Mouse (Mus musculus) stomach, embryonic 16.5 days (tissue): Measurements from ENCODE around the gene Olig2. TPM values are rescaled to one million over a fixed set of nuclear protein-coding genes. Genes with fewer than 3 reads are reported as not detected.

ENCODE experiments used
- ATAC-seq: fragments of 200-750 bp; cut with Nextera tagmentation; 2 replicates; pipeline ENCODE4 v1.8.0; 2017; ENCODE audit warnings: moderate number of reproducible peaks, moderate TSS enrichment; ENCODE audit not compliant: insufficient read depth, low FRiP score
- H3K27ac ChIP-seq: fragments of 300-500 bp; sonication (generic); 2 replicates; pipeline ENCODE4 v1.5.1; 2014; ENCODE audit warnings: low read length
- H3K27me3 ChIP-seq: fragments of 300-500 bp; sonication (generic); 2 replicates; pipeline ENCODE4 v1.6.1; 2014; ENCODE audit warnings: low read length, control low read depth, mixed read lengths; ENCODE audit not compliant: control insufficient read depth, insufficient read depth
- H3K36me3 ChIP-seq: fragments of 300-500 bp; sonication (generic); 2 replicates; pipeline ENCODE4 v1.6.1; 2014; ENCODE audit warnings: low read length; ENCODE audit not compliant: control insufficient read depth, insufficient read depth
- H3K4me1 ChIP-seq: fragments of 300-500 bp; sonication (generic); 2 replicates; pipeline ENCODE4 v1.6.1; 2014; ENCODE audit warnings: low read length, control low read depth, mixed read lengths; ENCODE audit not compliant: control insufficient read depth, insufficient read depth
- H3K4me2 ChIP-seq: fragments of 300-500 bp; sonication (generic); 2 replicates; pipeline ENCODE4 v1.6.1; 2014; ENCODE audit warnings: low read depth, low read length, mixed read lengths
- H3K4me3 ChIP-seq: fragments of 300-500 bp; sonication (generic); replicated peaks from 2 replicates; pipeline ENCODE4 v1.5.1; 2014; ENCODE audit warnings: mild to moderate bottlenecking, low read length
- H3K9ac ChIP-seq: fragments of 300-500 bp; sonication (generic); 2 replicates; pipeline ENCODE4 v1.6.1; 2014; ENCODE audit warnings: low read length
- H3K9me3 ChIP-seq: fragments of 300-500 bp; sonication (generic); replicated peaks from 2 replicates; pipeline ENCODE4 v1.6.1; 2016; ENCODE audit warnings: low read length, control low read depth; ENCODE audit not compliant: control insufficient read depth
- WGBS: fragments of 180-500 bp; shearing (Covaris S2); extraction: QIAGEN DNeasy Blood & Tissue Kit; methylation state at CpG from one replicate; pipeline ENCODE4 v1.1.7; 2014; 5-methylcytosine and 5-hydroxymethylcytosine counted together
- polyA plus RNA-seq: library from polyadenylated mRNA; unstranded; fragments of >200 nt; fragmentation: Nextera tagmentation; extraction: Ambion mirVana; gene quantifications from 2 replicates; pipeline ENCODE4 v1.2.1, GENCODE M21; 2015

The Olig2 gene
- polyA plus RNA-seq, 1 experiment from 2014 or later = not detected

DNA sequence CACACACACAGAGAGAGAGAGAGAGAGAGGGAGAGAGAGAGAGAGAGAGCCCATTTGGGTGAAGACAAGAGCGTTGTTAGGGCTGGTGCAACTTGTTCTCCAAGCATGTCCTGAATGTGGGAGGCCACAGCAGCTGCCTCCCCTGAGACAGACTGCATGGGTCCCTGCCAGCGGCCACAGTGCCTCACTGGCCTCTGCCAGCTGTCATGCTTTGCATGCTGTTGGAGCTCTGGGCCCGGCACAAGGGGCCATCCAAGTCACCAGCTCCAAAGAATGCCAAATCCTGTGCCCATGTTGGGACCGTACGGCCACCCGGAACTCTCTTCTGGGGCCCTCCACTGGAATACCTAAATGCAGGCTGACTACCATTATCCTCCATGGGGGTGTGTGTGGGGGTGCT is 40.7 kb downstream of the Olig2 start:
- ATAC-seq = no peak
- WGBS = 83% methylated on average over 6 of the region's 6 CpGs
- H3K4me2 ChIP-seq = no peak overlapping the region
- H3K27me3 ChIP-seq = peaks cover 52% of the 10 kb centered on the region
- no peak overlapping the region for H3K27ac ChIP-seq
- no peaks in the 10 kb centered on the region for H3K36me3 ChIP-seq
- no peaks in the 10 kb centered on the region; the same call in none of the 2 replicates for H3K4me1 ChIP-seq
- H3K9ac ChIP-seq = no peak overlapping the region
- no peaks in the 10 kb centered on the region for H3K9me3 ChIP-seq
- H3K4me3 ChIP-seq = no peak overlapping the region

GRCm38 (mm10) chr16:91268724-91269452 is 43.6 kb downstream of the Olig2 start:
- Histone ChIP-seq H3K4me2 (peak overlapping the region; percentile 59), H3K27ac (no peak overlapping the region), H3K36me3 (no peaks in the 10 kb centered on the region), H3K4me3 (peak overlapping the region; percentile 41), H3K9me3 (no peaks in the 10 kb centered on the region), H3K9ac (no peak overlapping the region), H3K27me3 (peaks cover 80% of the 10 kb centered on the region), H3K4me1 (no peaks in the 10 kb centered on the region; the same call in none of the 2 replicates)
- WGBS = 9% methylated on average over 13 of the region's 13 CpGs
- peak; percentile 45; the same call in 1 of the 2 replicates for ATAC-seq

DNA sequence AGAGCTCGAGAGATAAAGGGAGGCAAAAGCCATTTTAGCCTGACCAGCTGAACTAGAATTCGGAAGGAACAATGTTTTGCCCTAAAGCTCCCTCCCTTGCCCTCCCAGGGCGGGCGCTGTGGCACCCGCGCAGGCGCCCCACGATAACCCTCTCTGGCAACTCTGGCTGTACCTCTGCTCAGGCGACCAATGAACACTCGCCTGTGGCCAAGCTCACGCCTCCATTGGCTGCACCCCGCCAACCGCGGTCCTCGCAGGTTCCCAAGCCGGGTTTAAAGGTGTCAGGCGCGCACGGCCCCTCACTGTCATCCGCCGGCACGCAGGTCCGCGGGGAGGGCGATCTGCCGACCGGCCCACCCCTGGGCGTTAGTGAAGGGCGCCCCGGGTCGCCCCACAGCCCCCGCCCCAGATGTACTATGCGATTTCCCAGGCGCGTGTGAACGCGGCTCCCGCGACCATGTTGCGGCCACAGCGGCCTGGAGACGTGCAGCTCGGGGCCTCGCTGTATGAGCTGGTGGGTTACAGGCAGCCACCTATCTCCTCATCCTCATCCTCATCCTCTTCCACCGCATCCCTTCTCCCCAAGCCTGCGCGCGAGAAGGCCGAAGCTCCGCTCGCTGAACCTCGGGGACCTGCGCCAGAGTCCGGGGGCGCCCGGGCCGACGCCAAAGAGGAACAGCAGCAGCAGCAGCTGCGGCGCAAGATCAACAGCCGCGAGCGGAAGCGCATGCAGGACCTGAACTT is 44.4 kb downstream of the Olig2 start, which contains the start of gene Olig1:
Gene Olig1, plus strand, starts transcription at position 305 of the 744 bp plus-strand sequence.
- ATAC-seq = peak; percentile 78; the same call in 1 of the 2 replicates
- peak within 1 kb of the TSS; percentile 59 for H3K4me2 ChIP-seq
- no peaks in the 10 kb centered on the region; the same call in none of the 2 replicates for H3K4me1 ChIP-seq
- no peaks in the 10 kb centered on the region for H3K36me3 ChIP-seq
- WGBS = 1% methylated on average over 64 of the region's 64 CpGs
- H3K4me3 ChIP-seq = peak within 1 kb of the TSS; percentile 41
- H3K9ac ChIP-seq = no peak within 1 kb of the TSS; the same call in 1 of the 2 replicates
- no peak within 1 kb of the TSS for H3K27ac ChIP-seq
- H3K9me3 ChIP-seq = no peaks in the 10 kb centered on the region
- peaks cover 87% of the 10 kb centered on the region for H3K27me3 ChIP-seq

- H3K27me3 ChIP-seq = peaks cover 89% of the 10 kb centered on the region
- H3K4me2 ChIP-seq = peak overlapping the region; percentile 59
- no peaks in the 10 kb centered on the region for H3K9me3 ChIP-seq
- no peak overlapping the region for H3K27ac ChIP-seq
- ATAC-seq = no peak
- peak overlapping the region; percentile 41 for H3K4me3 ChIP-seq
- WGBS = under 1% methylated on average over 63 of the region's 63 CpGs
- H3K4me1 ChIP-seq = no peaks in the 10 kb centered on the region; the same call in none of the 2 replicates
- no peak overlapping the region for H3K9ac ChIP-seq
- H3K36me3 ChIP-seq = no peaks in the 10 kb centered on the region
Observed at GRCm38 (mm10) chr16:91270212-91270971, 45.1 kb downstream of the Olig2 start.

DNA sequence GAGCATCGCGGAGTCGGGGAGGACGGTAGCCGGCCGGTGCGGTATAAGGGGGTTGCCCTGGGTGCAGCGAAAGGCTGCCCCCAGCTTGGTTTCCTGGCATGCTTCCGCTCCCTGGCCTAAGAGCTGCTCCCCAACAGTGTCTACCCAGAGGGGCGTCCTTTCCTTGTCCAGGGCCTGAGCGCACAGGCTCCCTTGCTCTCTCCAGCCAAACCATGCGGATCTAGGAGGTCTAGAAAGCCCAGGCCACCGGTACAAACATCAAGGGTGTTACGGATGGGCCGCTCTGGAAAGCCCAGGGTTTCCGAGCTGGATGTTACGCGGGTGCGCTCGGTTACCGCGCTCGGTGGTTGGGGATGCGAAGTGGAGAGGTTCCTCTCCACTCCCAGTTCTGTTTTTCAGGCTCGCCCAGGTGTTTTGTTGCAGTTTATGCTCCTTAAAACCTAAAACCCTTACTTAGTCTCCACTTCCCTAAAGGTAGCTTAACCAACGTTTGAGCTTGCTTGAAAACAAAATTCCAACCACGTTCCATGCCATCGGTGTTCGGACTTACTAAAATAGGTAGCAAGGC is 45.8 kb downstream of the Olig2 start:
- Histone ChIP-seq H3K4me1 (no peaks in the 10 kb centered on the region; the same call in none of the 2 replicates), H3K27ac (no peak overlapping the region), H3K36me3 (no peaks in the 10 kb centered on the region), H3K4me2 (no peak overlapping the region), H3K27me3 (peaks cover 88% of the 10 kb centered on the region), H3K4me3 (no peak overlapping the region; the same call in 1 of the 2 replicates), H3K9me3 (no peaks in the 10 kb centered on the region), H3K9ac (no peak overlapping the region)
- no peak for ATAC-seq
- 1% methylated on average over 29 of the region's 29 CpGs for WGBS

DNA sequence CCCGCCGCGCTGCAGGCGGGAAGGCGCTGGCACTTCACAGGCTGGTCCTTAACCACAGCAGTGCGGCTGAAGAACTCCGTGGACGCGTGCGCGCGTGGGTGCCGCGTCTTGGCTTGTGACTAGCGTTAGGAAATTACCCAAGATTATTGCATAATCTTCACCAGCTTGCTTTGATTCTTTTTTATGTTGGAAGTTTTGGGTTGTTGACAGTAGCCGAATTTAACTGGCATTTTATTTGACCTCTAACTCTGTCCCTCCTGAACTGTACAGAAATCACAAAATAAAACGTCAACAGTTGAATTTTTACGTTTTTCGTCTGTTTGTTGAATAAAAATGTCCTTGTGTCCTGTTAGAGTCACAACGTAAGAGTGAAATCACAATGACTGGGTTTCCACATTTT is 46.4 kb downstream of the Olig2 start:
- ATAC-seq = no peak
- Histone ChIP-seq H3K36me3 (no peaks in the 10 kb centered on the region), H3K27me3 (peaks cover 88% of the 10 kb centered on the region), H3K9ac (no peak overlapping the region), H3K4me3 (no peak overlapping the region; the same call in 1 of the 2 replicates), H3K27ac (no peak overlapping the region), H3K4me1 (no peaks in the 10 kb centered on the region; the same call in none of the 2 replicates), H3K9me3 (no peaks in the 10 kb centered on the region), H3K4me2 (no peak overlapping the region)
- 4% methylated on average over 20 of the region's 20 CpGs for WGBS

Other genes with a start within 250 kb of the Olig2 start
- gene Synj1, start 214.1 kb upstream of the Olig2 start, polyA plus RNA-seq = 9.7 and 14.6 TPM in 2 replicates
- 43.3 and 46.5 TPM in 2 replicates for gene Paxbp1, start 180.9 kb upstream of the Olig2 start, polyA plus RNA-seq
- 0.13 and 0.27 TPM in 2 replicates for gene 4932438H23Rik, start 130.3 kb upstream of the Olig2 start, polyA plus RNA-seq
- 0.08 and 0.14 TPM in 2 replicates for gene Olig1, start 44.3 kb downstream of the Olig2 start, polyA plus RNA-seq
- 51.3 and 53.1 TPM in 2 replicates for gene Ifnar2, start 147.3 kb downstream of the Olig2 start, polyA plus RNA-seq
- gene Gm21970, start 166.3 kb downstream of the Olig2 start, polyA plus RNA-seq = not detected in 2 replicates
- gene Il10rb, start 180.7 kb downstream of the Olig2 start, polyA plus RNA-seq = 52.3 and 58.1 TPM in 2 replicates